Mouse (Mus musculus) liver, embryonic 14.5 days (tissue): ENCODE measurements around the gene Dnah11. TPM values are rescaled to one million over a fixed set of nuclear protein-coding genes. Genes with fewer than 3 reads are reported as not detected.
A peak's percentile ranks its signal among the peaks of the same experiment; 100 is the strongest.

Experiments
- ATAC-seq: fragments of 200-750 bp; cut with Nextera tagmentation; 2 replicates; pipeline ENCODE4 v1.8.0; 2017; ENCODE audit warnings: moderate number of reproducible peaks, mild to moderate bottlenecking, moderate library complexity; ENCODE audit not compliant: insufficient read depth
- DNase-seq, 3 experiments: peaks; one replicate each; pipeline ENCODE4 v3.0.0-alpha.2; 2012 to 2013; ENCODE audit warnings: low read depth in 3 of 3, low spot score in 3 of 3
- H3K27ac ChIP-seq: fragments of 300-500 bp; sonication (generic); 2 replicates; pipeline ENCODE4 v1.5.1; 2014; ENCODE audit warnings: moderate library complexity, mild to moderate bottlenecking, control low read depth, inconsistent platforms
- H3K27me3 ChIP-seq: fragments of 300-500 bp; sonication (generic); 2 replicates; pipeline ENCODE4 v1.6.1; 2014; ENCODE audit warnings: mild to moderate bottlenecking, low read length, moderate library complexity; ENCODE audit not compliant: control insufficient read depth, insufficient read depth
- H3K36me3 ChIP-seq: fragments of 300-500 bp; sonication (generic); replicated peaks from 2 replicates; pipeline ENCODE4 v1.6.1; 2014; ENCODE audit warnings: low read depth; ENCODE audit not compliant: control insufficient read depth, insufficient read depth
- H3K4me1 ChIP-seq, 2 experiments: fragments of 200-500 bp in 1 of 2; fragments of 300-500 bp in 1 of 2; sonication (generic) in 1 of 2; replicated peaks; 2 replicates each; pipeline ENCODE4 v1.6.1; 2012 to 2014; ENCODE audit warnings: antibody characterized with exemption in 1 of 2, inconsistent platforms in 1 of 2, low read length in 1 of 2; ENCODE audit not compliant: control insufficient read depth in 2 of 2, insufficient read depth in 2 of 2
- H3K4me2 ChIP-seq: fragments of 300-500 bp; sonication (generic); 2 replicates; pipeline ENCODE4 v1.6.1; 2014; ENCODE audit warnings: low read depth, mild to moderate bottlenecking, control low read depth, moderate library complexity
- H3K4me3 ChIP-seq, 2 experiments: fragments of 200-500 bp in 1 of 2; fragments of 300-500 bp in 1 of 2; sonication (generic) in 1 of 2; 2 replicates each; pipeline ENCODE4 v1.5.1; 2012 to 2014; ENCODE audit warnings: low read depth in 2 of 2, low read length in 2 of 2, mild to moderate bottlenecking in 2 of 2, control low read depth in 1 of 2, inconsistent platforms in 1 of 2, moderate library complexity in 1 of 2; ENCODE audit not compliant: insufficient read depth in 1 of 2
- H3K9ac ChIP-seq: fragments of 300-500 bp; sonication (generic); replicated peaks from 2 replicates; pipeline ENCODE4 v1.6.1; 2014; ENCODE audit warnings: mild to moderate bottlenecking, control low read depth, moderate library complexity
- H3K9me3 ChIP-seq: fragments of 300-500 bp; sonication (generic); 2 replicates; pipeline ENCODE4 v1.6.1; 2016; ENCODE audit warnings: low read length, mixed read lengths; ENCODE audit not compliant: control insufficient read depth
- CTCF ChIP-seq: IDR thresholded peaks from 2 replicates; pipeline ENCODE4 v1.5.1; 2016; ENCODE audit warnings: antibody characterized with exemption, low read depth, control low read depth
- EP300 ChIP-seq: IDR thresholded peaks from 2 replicates; pipeline ENCODE4 v1.6.1; 2016; ENCODE audit warnings: antibody characterized with exemption, low read depth
- WGBS: fragments of 180-500 bp; shearing (Covaris S2); extraction: QIAGEN DNeasy Blood & Tissue Kit; methylation state at CpG from one replicate; pipeline ENCODE4 v1.1.7; 2014; ENCODE audit not compliant: insufficient replicate concordance; 5-methylcytosine and 5-hydroxymethylcytosine counted together
- polyA plus RNA-seq, 2 experiments: library from polyadenylated mRNA; depleted of rRNA in 1 of 2; stranded (reverse) in 1 of 2; unstranded in 1 of 2; fragments of >200 nt; fragmentation: Nextera tagmentation in 1 of 2; extraction: Ambion mirVana in 1 of 2; gene quantifications; 2 replicates each; pipeline versions ENCODE4 v1.2.1 to v1.2.3; 2012 to 2014

Dnah11 gene
- polyA plus RNA-seq, 2 experiments = 0.06 to 0.26 TPM

DNA sequence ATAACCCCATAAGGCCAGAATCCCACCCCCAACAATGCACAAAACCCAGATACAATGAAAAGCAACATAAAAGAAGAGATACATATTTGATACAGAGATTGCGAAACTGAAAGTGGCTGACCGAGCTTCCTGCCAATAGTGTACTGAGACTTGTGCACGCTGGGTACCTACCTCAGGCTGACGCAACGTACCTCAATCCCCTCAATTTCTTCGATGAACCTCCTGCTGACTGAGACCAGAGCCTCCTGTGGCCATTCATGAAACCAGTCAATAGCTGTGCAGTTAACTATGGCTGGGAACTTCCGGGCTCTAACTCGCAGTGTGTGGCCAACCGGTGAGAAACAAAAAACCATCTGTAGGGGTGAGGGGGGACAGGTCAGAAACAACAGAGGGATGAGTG is 203.9 kb downstream of the Dnah11 start:
- 54% methylated on average over 9 of the region's 9 CpGs for WGBS
- Histone ChIP-seq H3K27ac (no peak overlapping the region), H3K4me2 (no peak overlapping the region), H3K9me3 (no peaks in the 10 kb centered on the region), H3K4me1 (no peaks in the 10 kb centered on the region), H3K4me3 (no peak overlapping the region), H3K9ac (no peak overlapping the region), H3K36me3 (no peaks in the 10 kb centered on the region), H3K27me3 (no peaks in the 10 kb centered on the region)
- DNase-seq = no peak
- ATAC-seq = no peak
- TF ChIP-seq EP300 (no peak), CTCF (no peak)

DNA sequence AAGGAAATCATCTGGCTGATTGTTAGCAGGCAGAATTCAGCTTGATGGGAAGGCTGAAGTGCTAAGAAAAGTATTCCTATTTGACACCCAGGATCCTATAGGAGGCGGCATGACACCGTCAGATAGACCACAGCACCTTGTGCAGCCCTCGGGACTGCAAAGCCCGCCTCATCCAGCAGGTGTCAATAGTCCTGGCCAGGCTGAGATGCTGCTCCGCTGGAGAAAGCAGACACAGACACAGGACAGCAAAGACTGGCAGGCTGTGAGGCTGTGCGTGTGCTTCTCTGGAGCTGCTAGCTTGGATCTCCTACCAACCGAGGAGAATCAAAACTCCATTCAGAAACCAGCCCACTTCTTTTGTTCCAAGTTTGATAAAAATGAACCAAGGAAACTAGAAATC is 205.3 kb downstream of the Dnah11 start:
- Histone ChIP-seq H3K27me3 (no peaks in the 10 kb centered on the region), H3K9ac (no peak overlapping the region), H3K4me1 (0 out of 4 replicates have a peak, but pooled peaks cover 0 to 2% of the 10 kb centered on the region in 2 experiments), H3K27ac (no peak overlapping the region), H3K9me3 (no peaks in the 10 kb centered on the region), H3K36me3 (no peaks in the 10 kb centered on the region), H3K4me3 (no peak overlapping the region), H3K4me2 (no peak overlapping the region)
- 2% methylated on average over 7 of the region's 7 CpGs for WGBS
- ATAC-seq (peak; percentile 72), DNase-seq (peak; percentile 22 to 29 (median 23))
- TF ChIP-seq EP300 (no peak), CTCF (peak; percentile 89)

DNA sequence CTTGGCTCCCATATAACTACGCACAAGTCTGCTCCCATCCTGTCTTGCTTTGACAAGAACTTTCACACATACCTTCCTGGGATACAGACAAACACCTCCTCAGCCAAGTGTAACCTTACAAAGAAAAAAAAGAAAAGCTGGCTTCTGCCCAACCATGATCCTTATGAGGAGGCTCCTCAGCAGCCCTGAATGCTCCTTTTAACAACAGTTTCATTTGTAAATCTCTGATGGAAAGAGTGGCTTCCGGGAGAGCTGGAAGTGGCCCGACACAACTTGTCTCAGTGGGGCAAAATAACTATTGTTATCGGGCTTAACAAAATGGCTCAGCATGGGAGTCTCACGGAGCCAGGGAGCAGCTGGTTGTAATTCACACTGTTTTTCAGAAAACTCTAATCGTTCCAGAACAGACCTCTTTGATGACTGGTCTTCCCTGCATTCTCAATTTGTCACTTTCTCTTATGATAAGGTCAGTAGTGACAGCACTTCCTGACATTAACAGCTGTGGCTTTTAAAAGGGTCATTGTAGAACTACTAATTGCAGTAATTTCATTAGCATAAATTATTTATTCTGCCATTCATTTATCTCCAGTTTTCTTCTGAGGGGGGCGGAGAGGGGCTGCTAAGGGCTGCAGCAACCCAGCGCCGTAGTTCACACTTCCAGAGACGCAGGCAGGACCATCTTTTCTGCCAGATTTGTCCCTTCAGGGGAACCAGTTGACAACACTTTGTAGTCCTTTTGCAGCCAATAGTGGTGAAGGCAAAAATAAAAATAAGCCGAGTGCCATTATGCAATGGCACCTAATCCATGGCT is 209.6 kb downstream of the Dnah11 start:
- DNase-seq (no peak), ATAC-seq (no peak)
- no peaks in the 10 kb centered on the region for H3K9me3 ChIP-seq
- H3K9ac ChIP-seq = no peak overlapping the region
- H3K27ac ChIP-seq = no peak overlapping the region
- no peak overlapping the region for H3K4me2 ChIP-seq
- 14% methylated on average over 11 of the region's 11 CpGs for WGBS
- no peaks in the 10 kb centered on the region for H3K27me3 ChIP-seq
- TF ChIP-seq CTCF = no peak
- 0 out of 4 replicates have a peak, but pooled peaks cover 0 to 2% of the 10 kb centered on the region in 2 experiments for H3K4me1 ChIP-seq
- no peaks in the 10 kb centered on the region for H3K36me3 ChIP-seq
- H3K4me3 ChIP-seq = no peak overlapping the region

DNA sequence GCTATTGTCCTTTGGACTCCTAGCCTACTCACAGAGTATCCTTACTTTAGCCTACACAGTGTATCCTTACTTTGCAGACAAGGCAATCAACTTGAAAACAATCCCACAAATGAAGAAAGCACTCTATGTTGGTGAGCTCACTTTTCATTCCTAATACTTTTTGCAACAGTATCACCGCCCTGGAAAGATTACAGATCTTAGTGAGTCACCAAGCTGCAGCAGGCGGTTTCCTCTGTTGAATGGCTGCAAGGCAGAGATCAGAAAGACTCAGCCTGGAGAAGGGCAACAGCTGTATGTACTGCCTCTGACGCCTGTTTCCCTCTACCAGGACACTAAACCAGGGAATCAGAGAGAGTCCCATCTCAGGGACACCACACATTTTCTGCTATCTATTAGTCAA is 218.5 kb downstream of the Dnah11 start:
- Histone ChIP-seq H3K27ac (no peak overlapping the region), H3K9me3 (no peaks in the 10 kb centered on the region), H3K4me3 (no peak overlapping the region), H3K4me1 (no peaks in the 10 kb centered on the region), H3K27me3 (no peaks in the 10 kb centered on the region), H3K36me3 (no peaks in the 10 kb centered on the region), H3K9ac (no peak overlapping the region), H3K4me2 (no peak overlapping the region)
- TF ChIP-seq EP300 = no peak
- TF ChIP-seq CTCF = no peak
- no peak for DNase-seq
- 15% methylated on average over 3 of the region's 3 CpGs for WGBS
- no peak for ATAC-seq

DNA sequence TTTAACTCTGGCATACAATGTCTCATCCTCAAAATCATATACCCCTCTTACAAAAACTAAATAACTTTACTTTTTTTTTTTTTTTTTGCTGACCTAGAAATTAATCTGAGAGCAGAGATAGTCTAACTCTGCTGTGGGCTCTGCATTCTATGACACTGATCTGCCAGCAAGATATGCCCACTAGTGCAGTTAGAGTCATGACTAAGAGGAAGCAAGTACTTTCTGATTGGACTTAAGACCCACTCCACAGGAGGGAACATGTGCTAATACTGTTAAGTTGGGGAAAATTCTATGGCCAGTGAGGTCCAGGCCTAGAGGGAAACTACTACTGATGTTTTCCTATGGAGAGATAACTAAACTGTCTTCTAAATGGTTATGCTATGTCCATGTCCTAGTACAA is 225.1 kb downstream of the Dnah11 start:
- no peak for TF ChIP-seq CTCF
- no peak for TF ChIP-seq EP300
- H3K9me3 ChIP-seq = no peaks in the 10 kb centered on the region
- no peak for ATAC-seq

More for the DNA sequence above, 225.1 kb downstream of the Dnah11 start:
- H3K36me3 ChIP-seq = no peaks in the 10 kb centered on the region
- no peaks in the 10 kb centered on the region for H3K27me3 ChIP-seq
- no peak overlapping the region for H3K9ac ChIP-seq
- no peak for DNase-seq
- no peak overlapping the region for H3K4me2 ChIP-seq
- no peak overlapping the region for H3K4me3 ChIP-seq
- H3K27ac ChIP-seq = no peak overlapping the region
- no peaks in the 10 kb centered on the region for H3K4me1 ChIP-seq
